Mouse (Mus musculus) adrenal gland, adult (tissue): ENCODE data around the gene Amot.

Source experiments
- DNase-seq, 2 experiments: peaks; one replicate each; pipeline ENCODE4 v3.0.0; 2022 to 2023; ENCODE audit warnings: low spot score in 1 of 2; ENCODE audit not compliant: inconsistent age in 2 of 2

Amot gene

DNA sequence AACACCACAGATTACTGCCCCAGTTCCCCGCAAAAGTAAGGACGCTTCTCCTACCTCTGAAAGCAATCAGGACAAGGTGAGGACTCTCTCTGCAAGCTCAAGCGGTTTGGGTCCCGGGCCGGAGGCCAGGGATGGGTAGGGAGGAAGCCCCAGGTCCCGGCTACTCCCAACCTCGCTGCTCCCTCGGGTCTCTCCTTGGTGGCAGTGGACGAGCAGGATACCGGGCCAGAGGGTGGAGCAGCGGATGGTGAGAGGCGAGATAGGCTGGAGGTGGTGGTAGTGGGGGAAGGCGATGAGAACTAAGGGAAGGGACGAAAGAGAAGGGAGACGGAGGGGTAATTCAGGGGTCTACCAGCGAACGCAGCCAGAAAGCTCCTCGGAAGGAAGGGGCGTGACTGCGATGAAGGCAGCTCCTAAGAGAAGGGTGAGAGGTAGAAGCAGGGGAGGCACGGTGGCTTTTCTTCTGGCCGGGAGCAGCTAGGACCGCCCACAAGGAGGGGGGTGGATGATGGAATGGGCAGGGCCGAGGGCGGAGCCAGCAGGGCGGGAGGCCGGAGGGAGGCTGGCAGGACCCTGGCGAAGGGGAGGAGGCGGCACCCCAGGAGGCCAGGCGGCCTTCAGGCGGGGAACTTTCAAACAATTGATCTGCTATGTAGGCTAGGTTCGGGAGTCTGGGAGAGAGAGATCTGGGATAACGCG, at the start of gene Amot:
Gene Amot, minus strand, starts transcription at position 465 of the 699 bp plus-strand sequence.
- peak; percentile 88 to 95 for DNase-seq

DNA sequence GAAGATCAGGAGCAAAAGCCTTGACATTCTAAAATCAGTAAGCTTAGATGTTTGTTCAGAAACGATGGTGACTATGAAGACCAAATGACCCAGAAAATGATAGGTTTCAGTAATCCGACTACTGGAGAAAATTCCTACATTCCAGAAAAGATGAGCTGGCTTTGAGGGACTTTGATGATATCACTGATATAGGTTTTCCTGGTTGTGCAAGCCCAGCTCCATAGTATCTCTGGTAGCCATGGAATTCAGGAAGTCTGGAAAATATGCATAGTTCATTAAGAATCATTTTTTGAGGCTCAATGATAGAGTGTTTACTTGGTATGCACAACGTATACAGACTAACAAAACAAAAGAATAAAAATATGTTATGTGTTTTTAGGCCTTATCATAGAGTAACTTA, 40.1 kb upstream of the Amot start:
- DNase-seq: no peak

DNA sequence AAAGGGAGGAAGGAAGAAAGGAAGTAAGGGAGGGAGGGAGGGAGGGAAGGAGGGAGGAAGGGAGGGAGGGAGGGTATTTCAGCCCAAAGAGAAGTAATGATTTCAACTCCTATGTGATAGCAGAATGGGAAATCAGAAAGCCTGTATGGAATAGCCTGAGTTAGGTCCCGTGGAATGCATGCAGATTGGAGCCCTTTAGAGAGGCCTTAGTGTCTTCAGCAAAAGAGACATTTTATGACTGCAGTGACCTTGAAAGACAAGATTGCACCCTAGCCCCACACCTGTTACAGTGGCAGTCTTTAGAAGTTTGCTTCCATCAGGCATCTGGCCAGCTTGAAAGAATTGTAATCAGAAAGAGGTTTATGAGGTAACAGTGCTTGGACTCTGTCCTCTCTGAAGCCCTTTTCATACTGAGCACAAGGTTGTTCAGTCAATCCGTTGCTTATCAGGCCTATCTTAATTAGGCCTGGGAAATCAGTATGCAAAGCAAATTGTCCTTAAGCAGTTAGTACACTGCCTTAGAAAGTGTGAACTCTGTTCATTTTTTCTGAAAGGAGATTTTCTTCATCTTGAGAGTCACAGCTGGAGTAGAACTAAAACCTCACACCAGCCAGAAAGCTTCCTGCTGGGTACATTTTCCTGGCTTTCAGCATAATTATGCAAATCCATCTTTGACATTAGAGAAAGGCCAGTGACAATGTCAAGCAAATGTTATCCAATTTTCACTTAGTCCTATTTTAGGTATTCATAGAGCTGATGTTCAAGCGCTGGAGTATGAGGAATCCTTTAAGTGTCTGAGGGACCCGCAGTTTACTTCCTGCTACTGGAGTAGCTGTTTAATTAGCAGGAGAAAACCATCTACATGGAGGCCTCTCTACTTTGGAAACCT, 38.9 kb upstream of the Amot start:
- no peak for DNase-seq

DNA sequence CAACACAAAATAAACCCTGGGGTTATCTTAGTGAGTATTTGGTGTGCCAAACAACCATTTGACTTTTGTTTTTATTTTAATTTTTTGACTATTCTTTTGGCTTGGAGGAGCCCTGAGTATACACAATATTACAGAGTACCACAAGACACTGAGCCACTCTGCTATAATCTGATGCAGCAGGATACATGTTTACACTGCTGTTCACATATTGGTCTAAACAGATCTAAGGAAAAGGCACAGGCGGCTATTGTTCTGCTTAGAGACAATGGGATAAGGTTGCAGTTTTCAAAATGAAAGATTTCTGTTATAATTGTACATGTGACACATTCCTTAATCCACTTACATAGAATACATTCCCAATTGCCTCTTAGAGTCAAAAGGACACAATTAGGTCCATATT, 36.1 kb upstream of the Amot start:
- DNase-seq: no peak

DNA sequence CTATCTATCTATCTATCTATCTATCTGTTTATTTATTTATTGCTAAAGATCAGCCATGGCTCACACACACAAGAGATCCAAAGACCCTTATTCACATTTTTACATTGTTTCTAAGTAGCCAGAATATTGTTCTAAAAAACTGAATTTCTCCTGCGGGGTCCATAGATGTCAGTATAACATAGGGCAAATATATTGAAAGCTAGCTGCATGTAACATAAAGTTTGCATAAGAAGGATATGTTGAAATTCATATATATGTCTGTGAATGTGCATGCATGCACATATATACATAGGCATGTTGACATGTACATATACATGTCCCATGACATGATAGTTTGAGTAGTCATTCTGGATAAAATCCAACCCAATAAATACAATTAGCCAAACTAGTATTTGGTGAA, 35.3 kb upstream of the Amot start:
- DNase-seq: no peak

DNA sequence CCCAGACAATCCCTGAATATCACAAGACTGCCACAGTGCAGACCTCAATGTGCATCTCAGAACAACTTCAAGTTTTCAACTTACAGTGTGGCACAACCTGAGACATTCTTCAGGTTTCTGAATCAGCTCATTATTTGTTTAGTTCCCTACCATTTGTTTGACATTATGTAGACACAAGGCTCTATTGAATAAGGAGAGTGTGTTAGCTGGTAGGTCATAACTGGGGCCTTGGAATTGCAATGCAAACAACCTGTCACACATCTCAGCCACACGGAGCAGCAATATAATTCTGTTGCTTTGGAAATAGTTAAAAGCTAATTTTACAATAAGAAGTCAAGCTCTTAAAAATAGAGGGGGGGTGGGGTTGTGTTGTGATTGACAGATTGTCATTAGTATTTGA, 24.6 kb upstream of the Amot start:
- no peak for DNase-seq

DNA sequence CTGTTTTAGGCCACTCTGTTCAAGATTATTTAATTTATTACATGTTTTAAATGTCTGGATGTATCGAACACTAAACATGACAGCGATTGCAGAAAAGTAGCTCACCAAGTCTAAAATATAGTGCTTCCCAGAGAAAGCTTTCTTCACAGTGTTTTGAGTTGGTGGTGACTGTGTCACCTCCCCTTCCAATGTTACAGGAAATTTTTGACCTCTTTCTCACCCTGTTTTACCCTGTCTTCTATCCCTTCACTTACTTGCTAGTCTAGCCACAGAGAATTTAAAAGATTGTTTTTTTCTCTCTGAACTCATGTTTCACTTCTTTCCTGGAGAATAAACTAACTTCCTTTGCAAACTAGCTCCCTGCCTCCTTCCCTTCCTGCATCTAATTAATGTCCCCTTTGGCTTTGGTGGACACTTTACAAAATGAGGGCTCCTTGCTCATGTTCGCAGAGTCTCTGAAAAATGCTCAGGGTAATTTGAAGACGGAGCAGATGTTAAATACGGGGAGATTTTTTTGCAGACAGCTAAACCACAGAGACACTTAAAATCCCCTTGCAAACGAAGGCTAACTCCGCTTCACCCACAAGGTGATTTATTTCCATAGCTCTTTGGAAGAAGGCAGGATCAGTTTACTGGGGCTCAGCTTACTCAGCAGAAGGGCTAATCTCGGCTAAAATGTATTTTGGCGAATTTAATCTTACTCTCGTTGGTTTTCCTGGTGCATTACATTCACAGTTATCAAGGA, 11.5 kb upstream of the Amot start:
- DNase-seq: peak in 1 of 2 experiments; percentile 22

DNA sequence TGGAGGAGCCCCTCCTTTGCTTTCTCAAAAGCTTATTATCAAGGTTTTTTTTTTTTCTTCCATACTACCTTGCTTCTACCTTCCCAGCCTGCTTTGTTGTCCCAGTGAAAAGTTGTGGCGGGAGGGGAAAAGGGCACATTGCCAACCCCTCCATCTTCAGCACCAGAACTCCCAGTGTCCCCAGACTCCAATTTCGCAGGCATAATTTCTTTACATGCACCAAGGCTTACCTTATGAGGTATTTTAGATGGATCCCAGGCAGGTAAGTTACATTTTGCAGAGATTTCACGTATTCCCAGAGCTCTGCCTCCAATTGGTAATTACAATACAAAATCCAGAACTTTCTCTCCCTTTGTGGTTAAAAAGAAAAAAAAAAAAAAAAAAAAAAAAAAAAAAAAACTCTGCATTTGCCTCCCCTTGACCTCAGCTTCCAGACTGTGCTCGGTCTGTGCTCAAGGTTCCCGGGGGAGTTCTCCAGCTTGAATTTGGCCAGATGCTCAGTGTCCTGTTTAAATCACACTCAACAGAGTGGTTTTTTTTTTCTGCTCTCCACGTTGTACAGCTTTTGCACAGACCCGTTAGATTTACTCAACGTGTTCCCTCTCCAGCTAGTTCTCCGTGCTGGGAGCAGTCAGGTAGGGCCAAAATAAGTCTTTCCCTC, 10.6 kb upstream of the Amot start:
- peak; percentile 13 to 33 for DNase-seq

DNA sequence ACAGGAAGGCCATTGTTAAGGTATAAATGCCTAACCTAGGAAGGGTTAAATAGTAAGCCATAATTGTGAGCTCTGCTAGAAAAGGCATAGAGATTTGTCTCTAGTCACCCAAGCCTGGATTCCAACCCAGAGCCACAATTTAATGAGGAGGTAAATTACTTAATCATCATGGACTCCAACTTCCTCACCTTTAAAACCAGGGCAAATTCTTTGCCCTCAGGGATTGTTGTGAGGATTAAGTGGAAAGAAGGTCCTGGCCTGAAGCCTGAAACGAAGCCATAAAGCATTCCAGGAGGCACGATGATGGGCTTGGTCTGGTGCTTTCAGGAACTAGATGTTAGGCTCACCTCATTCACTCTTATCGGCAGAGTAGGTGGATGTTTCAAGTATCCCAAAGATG, 5.7 kb upstream of the Amot start:
- no peak for DNase-seq

DNA sequence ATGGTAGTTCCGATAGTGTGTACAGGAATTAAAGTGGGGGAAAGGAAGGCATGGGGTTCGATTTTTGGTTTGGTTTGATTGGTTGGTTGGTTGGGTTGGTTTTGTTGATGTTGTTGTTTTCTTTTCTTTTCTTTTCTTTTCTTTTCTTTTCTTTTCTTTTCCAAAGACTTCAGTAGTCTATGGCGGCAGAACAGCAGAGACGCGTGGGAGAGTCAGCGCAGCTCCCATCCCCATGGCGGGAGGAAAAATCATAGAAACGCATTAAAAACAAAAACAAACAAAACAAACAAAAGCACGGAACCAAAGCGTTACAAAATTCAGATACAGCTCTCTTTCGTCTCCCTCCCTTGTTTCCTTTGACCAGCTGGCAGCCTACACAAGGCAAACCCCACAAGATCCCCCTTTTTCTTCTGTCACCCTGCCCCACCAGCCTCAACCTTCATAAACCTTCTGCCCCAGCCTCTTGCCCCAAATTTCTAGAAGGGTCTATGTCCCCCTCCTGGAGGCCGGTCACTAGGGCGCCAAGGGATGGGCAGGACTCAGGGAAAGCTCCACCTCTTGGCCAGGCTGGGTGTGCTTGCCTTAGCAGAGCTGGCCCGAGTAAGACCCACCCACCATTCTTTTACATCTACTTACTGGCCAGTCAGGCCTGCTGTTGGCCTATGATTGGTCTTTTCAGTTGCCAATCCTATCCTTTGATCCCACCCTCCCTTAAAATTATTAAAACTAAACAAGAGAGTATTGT, 648 bp upstream of the Amot start:
- DNase-seq: peak; percentile 76 to 88

DNA sequence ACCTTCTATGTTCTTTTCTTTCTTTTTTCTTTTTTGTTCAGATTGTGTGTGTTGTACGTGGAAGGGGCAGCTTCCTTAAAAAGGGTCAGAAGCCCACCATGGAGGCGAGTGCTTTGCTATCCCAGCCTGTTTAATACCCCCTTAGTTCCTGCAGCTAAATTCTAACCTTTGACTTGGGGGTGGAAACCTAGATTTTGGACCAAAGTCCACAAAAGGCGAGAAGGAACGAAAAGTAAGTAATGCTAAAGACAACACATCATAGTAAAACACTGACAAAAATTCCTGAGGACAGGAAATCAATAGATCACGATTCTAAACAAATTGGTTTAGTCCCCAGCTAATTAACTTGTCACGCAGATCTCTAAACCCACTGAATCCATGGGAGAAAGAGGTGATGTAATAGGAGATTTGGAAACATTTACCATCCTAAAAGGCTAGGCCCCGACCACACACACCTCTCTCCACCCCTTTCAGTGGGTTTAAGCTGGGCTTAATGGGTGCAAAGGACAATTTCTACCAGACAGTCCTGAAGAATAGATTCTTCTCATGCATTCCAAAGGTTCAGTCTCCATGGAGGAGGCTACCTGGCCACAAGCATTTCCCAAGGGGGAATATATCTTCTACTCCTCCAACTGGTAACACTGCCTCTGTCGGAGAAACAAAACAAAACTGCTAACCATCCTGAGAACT, 3.2 kb downstream of the Amot start:
- no peak for DNase-seq

DNA sequence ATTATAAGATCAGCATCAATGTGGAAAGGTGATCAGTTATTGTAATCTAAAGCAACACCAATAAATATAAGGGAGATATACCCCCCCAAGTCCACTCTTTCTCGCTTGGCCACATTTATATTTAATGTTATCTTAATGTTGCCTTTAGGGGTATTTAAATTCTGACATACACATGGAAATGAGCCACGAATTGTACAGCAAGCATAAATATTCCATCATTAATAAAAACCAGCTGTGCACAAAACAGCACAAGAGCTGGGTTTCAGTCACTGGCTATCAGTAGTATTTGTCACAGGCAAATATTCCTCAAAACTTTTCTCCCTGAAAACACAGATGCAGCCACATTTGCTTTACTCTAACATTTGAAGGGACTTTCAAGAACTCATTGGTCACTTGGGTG, 5.9 kb downstream of the Amot start:
- no peak for DNase-seq

DNA sequence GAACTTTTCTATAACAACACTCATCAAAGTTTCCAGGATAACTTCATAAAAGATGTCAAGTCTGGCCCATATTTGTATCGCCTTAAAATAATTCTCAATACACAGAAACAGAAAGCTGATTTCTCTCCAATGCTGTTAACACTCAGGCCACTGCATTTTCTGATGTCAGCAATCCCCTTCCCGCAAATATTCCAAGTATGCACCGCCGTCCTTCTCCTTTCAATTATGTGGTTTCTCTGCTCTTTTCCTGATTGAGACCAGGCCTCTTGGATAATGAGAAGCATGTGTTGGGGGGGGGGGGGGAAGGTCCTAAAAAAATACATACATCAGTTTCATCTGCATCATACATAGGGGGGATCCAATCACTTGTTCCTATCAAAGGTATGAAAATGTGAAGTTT, 6.3 kb downstream of the Amot start:
- DNase-seq: no peak

DNA sequence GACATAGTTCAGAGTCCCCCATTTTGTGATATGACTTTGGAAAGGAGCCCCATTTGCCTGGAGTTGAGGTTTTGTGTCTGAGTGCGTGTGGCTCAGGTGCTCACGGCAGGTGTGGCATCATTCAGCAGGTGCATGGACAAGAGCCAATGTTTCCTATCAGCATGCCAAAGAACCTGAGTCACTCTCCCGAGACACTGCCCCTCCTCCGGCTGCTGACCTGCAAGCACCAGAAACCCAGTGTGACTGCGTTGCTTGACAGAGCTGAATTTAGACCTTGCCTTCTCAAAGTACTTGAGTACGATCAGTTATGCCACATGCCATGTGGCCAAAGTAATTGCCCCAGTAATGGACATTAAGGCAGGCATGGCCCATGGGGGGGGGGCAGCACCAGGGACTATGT, 7.5 kb downstream of the Amot start:
- no peak for DNase-seq

DNA sequence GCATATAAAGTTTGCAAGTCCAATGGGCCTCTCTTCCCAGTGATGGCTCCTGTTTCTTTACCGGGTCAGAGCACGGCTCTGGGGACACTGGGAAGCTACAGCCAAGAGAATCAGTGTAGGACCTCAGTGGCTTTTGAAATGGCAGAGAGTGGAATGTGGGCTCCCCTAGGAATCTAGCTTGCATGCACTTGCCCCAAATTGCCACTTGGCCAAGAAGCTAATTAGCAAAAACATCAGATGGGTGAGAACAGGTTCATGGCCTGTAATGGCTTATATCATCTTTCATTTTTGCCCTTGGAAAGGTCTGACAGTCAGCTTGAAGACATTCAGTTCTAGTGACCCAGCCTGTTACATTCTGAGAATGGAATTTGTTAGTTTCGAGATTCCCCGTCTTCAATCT, 9.6 kb downstream of the Amot start:
- DNase-seq: no peak

DNA sequence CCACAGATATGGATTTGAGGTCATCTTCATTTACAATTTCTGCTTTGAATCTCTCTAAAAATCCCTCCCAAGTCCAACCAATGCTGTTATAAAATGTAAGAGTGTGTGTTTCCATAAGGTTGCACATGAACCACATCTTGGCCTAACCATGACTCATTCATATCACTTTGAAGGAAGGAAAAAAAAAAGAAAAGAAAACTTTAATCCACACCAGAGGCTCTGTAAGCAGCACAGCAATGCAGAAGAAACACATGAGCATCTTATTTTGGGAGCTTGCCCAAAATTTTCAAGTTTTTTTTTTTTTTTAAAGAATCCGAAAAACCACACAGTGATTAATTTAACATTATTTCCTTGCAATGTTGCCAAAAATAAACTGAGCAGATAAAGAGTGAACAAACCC, 14.2 kb downstream of the Amot start:
- no peak for DNase-seq

DNA sequence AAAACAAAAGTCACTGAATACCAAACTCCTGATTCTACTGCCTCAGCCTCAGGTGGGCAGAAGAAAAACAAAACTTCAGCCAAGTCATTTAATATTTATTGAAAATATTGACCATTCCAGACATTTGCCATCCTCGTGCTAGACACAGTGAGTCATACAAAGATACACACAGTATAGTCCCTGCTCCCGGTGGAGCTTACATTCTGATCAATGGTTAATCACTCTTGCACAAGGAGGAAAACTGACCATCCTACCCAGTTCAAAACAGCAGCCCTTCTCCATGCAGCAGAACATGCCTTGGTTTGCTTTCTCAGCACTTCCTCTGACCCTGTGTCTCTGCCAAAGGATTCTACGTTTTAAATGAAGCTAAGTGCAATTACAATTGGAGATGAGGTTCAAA, 14.6 kb downstream of the Amot start:
- no peak for DNase-seq

DNA sequence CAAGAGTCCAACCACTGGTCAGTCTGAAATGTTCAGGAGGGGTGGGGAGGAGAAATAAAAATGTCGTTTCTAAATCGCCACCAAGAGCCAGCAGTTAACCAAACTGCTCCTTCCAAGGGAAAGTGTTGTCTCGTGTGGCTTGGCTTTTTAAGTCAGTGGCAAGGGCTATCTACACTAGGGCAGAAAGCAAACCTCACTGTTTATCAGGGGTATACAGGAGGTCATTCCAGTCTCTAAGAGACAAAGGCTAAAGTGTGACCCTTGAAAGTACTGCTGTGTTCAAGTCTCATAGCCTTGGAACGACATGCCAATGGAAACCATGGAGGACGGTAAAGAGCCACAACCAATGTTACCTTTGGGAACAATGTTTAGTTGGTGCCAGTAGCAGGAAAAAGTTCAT, 15.0 kb downstream of the Amot start:
- DNase-seq: no peak

DNA sequence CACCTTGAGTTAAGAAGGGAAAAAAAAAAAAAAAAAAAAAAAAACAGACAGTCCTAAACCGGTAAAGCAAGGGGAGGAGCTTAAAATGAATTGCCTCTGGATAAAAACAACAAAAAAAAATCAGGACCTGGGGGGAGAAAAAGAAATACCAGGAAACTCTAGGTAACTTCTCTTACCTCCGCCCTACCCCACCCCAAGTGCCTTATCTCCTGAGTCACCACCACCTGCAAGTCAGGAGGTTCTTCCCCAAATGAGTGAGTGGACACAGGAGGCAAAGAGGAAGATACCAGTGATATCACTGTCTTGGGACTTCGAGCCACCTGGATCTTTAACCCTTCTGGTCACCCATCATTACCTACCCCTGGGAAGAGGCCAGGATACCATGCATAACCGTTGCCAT, 19.5 kb downstream of the Amot start:
- DNase-seq: no peak

DNA sequence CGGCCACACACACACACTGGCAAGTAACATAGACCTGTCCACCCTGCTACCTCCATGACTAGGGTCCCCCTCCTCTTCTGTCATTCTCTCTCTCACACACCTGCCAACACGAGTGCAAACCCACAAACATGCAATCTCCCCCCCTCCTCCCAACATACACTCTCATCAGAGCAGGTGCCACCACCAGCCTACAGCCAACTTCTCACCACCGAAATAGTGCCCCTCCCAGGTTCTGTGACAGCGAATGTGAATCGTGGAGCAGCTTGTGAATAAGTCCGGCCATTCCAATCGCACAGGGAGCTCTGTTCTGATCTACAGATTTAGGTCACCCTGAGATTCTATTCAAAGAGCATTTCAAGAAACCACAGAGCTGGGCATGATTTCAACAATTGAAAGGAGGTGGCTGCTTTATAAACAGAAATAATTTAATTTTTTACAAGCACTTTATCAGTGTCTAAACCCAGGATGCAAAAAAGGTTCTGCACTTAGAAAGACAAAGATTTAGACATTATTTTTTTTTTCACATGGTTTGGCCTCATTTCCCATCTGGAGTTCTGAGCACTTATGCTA, 21.4 kb downstream of the Amot start:
- DNase-seq: no peak
